8 mouse cellular contexts compared by ENCODE assay signal in the genomic region with DNA sequence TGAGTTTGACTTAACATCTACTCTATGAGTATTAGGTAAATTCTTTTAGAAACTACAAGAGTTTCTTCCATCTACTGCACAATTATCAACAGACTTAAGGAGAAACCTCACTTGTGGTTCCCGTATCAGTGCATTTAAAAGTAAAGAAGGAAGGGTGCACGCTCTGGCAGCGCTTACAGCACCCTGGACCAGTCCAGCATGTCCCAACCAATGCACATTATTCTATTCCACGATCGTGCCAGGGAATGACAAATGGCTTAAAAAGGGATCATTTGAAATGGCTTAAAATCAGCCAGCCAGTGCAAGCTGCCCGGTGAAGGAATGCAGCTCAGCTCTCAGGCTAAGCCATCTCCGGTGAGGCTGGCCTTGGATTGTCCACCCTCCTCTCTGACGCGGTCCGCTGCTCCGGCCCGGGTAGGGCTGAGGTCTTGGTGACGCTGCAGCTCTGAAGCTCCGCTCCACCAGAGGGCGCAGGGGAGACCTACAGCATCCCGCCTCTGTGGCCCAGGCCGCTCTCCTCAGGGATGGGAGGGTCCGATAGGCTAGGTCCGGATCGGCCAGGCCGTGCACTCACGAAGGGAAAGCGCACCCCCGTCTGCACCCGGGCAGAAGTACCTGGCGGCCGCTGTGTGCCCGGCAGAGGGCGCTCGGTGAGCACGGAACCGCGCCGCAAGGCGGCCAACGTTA. TPM values are rescaled to one million over a fixed set of nuclear protein-coding genes. Genes with fewer than 3 reads are reported as not detected.
DNase-seq lines count a peak whose midpoint lies in the region; ATAC-seq lines count a peak whose summit lies in the region.

No protein-coding gene starts in this region.

- peak overlapping the region; percentile 46 for H3K9ac ChIP-seq in hindbrain, embryonic 14.5 days

- no peaks in the 10 kb centered on the region for H3K9me3 ChIP-seq in hindbrain, embryonic 14.5 days (ENCODE audit: control insufficient read depth, low read length)

- H3K27me3 ChIP-seq in hindbrain, embryonic 14.5 days (ENCODE audit: control insufficient read depth, insufficient read depth, low read length): peaks cover 5% of the 10 kb centered on the region; the same call in 1 of the 2 replicates

- 7% methylated on average over 36 of the region's 36 CpGs for WGBS in hindbrain, embryonic 14.5 days

- H3K36me3 ChIP-seq in hindbrain, embryonic 14.5 days (replicated peaks; ENCODE audit: control insufficient read depth, insufficient read depth): no peaks in the 10 kb centered on the region

- ATAC-seq in hindbrain, embryonic 14.5 days (ENCODE audit: low FRiP score): peak; percentile 95

- no peak overlapping the region for H3K27ac ChIP-seq in hindbrain, embryonic 14.5 days

- H3K4me3 ChIP-seq in hindbrain, embryonic 14.5 days (replicated peaks; ENCODE audit: low read length): peak overlapping the region; percentile 32

- DNase-seq in R1 (ENCODE audit: low read depth, low spot score): peak; percentile 98
- peak; percentile 99 for DNase-seq in cerebellum, postnatal 36 days
- DNase-seq in frontal cortex, postnatal 36 days (ENCODE audit: low spot score in 2 of 2): peak; percentile 86 to 91
- peak; percentile 87 for DNase-seq in hindbrain, embryonic 14.5 days (ENCODE audit: low spot score)
- peak; percentile 86 to 91 for DNase-seq in layer of hippocampus, postnatal 25 days (ENCODE audit: extremely low spot score in 1 of 2, low spot score in 1 of 2)
- peak; percentile 99 for DNase-seq in lung, postnatal 14 days
- peak; percentile 78 for DNase-seq in retina, adult 2 months (ENCODE audit: low read depth, low spot score)
- peak; percentile 90 for DNase-seq in thymus, postnatal 25 days

- no peaks in the 10 kb centered on the region for H3K4me1 ChIP-seq in hindbrain, embryonic 14.5 days (replicated peaks; ENCODE audit: control insufficient read depth, insufficient read depth, low read length)

- peak overlapping the region; percentile 57 for H3K4me2 ChIP-seq in hindbrain, embryonic 14.5 days (replicated peaks)

RNA-seq across cellular contexts. Expression of a gene that starts 3.7 kb away (rescaled TPM):
- polyA plus RNA-seq in hindbrain, embryonic 14.5 days (2014; fragmentation: Nextera tagmentation; extraction: Ambion mirVana): not detected in 2 replicates
- not detected for total RNA-seq in layer of hippocampus, postnatal 25 days (2021)

RNA-seq across cellular contexts. Expression of a gene that starts 24.9 kb away (rescaled TPM):
- 18.5 and 19.4 TPM in 2 replicates for polyA plus RNA-seq in hindbrain, embryonic 14.5 days (2014; fragmentation: Nextera tagmentation; extraction: Ambion mirVana)
- total RNA-seq in layer of hippocampus, postnatal 25 days (2021): 10 to 100 TPM; 15.5 to 19.2 TPM

RNA-seq across cellular contexts. Expression of a gene that starts 32.7 kb away (rescaled TPM):
- polyA plus RNA-seq in hindbrain, embryonic 14.5 days (2014; fragmentation: Nextera tagmentation; extraction: Ambion mirVana): 27.1 and 28.9 TPM in 2 replicates
- total RNA-seq in layer of hippocampus, postnatal 25 days (2021): 10 to 100 TPM; 21.9 to 22.8 TPM
